Mouse (Mus musculus) forebrain, embryonic 14.5 days (tissue): ENCODE measurements around the gene Plxnd1. TPM values are rescaled to one million over a fixed set of nuclear protein-coding genes. Genes with fewer than 3 reads are reported as not detected.

ENCODE experiments used
- ATAC-seq: fragments of 200-750 bp; cut with Nextera tagmentation; 2 replicates; pipeline ENCODE4 v1.8.0; 2017; ENCODE audit warnings: mild to moderate bottlenecking, moderate library complexity
- DNase-seq: peaks from one replicate; pipeline ENCODE4 v3.0.0-alpha.2; 2015; ENCODE audit warnings: low spot score
- H3K27ac ChIP-seq: fragments of 300-500 bp; sonication (generic); 2 replicates; pipeline ENCODE4 v1.5.1; 2014; ENCODE audit warnings: low read depth, mild to moderate bottlenecking, control low read depth, low read length, moderate library complexity
- H3K27me3 ChIP-seq: fragments of 300-500 bp; sonication (generic); replicated peaks from 2 replicates; pipeline ENCODE4 v1.6.1; 2014; ENCODE audit warnings: low read length, control low read depth, mixed read lengths; ENCODE audit not compliant: control insufficient read depth, insufficient read depth
- H3K36me3 ChIP-seq: fragments of 300-500 bp; sonication (generic); 2 replicates; pipeline ENCODE4 v1.6.1; 2014; ENCODE audit warnings: low read length, control low read depth; ENCODE audit not compliant: control insufficient read depth, insufficient read depth
- H3K4me1 ChIP-seq: fragments of 300-500 bp; sonication (generic); 2 replicates; pipeline ENCODE4 v1.6.1; 2014; ENCODE audit warnings: antibody characterized with exemption, low read length, control low read depth; ENCODE audit not compliant: control insufficient read depth, insufficient read depth
- H3K4me2 ChIP-seq: fragments of 300-500 bp; sonication (generic); 2 replicates; pipeline ENCODE4 v1.6.1; 2014; ENCODE audit warnings: mild to moderate bottlenecking, control low read depth, low read length
- H3K4me3 ChIP-seq: fragments of 300-500 bp; sonication (generic); 2 replicates; pipeline ENCODE4 v1.5.1; 2014; ENCODE audit warnings: low read depth, low read length, control low read depth
- H3K9ac ChIP-seq: fragments of 300-500 bp; sonication (generic); 2 replicates; pipeline ENCODE4 v1.6.1; 2014; ENCODE audit warnings: mild to moderate bottlenecking, low read length, control low read depth, moderate library complexity
- H3K9me3 ChIP-seq: fragments of 300-500 bp; sonication (generic); replicated peaks from 2 replicates; pipeline ENCODE4 v1.6.1; 2016; ENCODE audit warnings: low read length, control low read depth, mixed read lengths; ENCODE audit not compliant: control insufficient read depth
- WGBS: fragments of 180-500 bp; shearing (Covaris S2); extraction: QIAGEN DNeasy Blood & Tissue Kit; methylation state at CpG from one replicate; pipeline ENCODE4 v1.1.7; 2014; 5-methylcytosine and 5-hydroxymethylcytosine counted together
- polyA plus RNA-seq: library from polyadenylated mRNA; unstranded; fragments of >200 nt; fragmentation: Nextera tagmentation; extraction: Ambion mirVana; gene quantifications from 2 replicates; pipeline ENCODE4 v1.2.1, GENCODE M21; 2014

The Plxnd1 gene
- polyA plus RNA-seq, 1 experiment from 2014 or later = 19.6 TPM

- DNase-seq = no peak
Observed at GRCm38 (mm10) chr6:116004069-116004468, 9.3 kb upstream of the Plxnd1 start.

GRCm38 (mm10) chr6:116003516-116003915, 8.7 kb upstream of the Plxnd1 start:
- Histone ChIP-seq H3K27ac (no peak overlapping the region), H3K36me3 (no peaks in the 10 kb centered on the region), H3K9me3 (no peaks in the 10 kb centered on the region), H3K27me3 (no peaks in the 10 kb centered on the region), H3K9ac (no peak overlapping the region), H3K4me1 (no peaks in the 10 kb centered on the region), H3K4me3 (no peak overlapping the region), H3K4me2 (no peak overlapping the region)
- ATAC-seq = no peak
- 89% methylated on average over 5 of the region's 5 CpGs for WGBS
- DNase-seq = no peak

More at GRCm38 (mm10) chr6:116004069-116004468, 9.3 kb upstream of the Plxnd1 start:
- H3K4me3 ChIP-seq = no peak overlapping the region
- no peak for ATAC-seq
- no peak overlapping the region for H3K9ac ChIP-seq
- no peak overlapping the region for H3K27ac ChIP-seq
- H3K4me1 ChIP-seq = no peaks in the 10 kb centered on the region
- no peaks in the 10 kb centered on the region for H3K36me3 ChIP-seq
- no peaks in the 10 kb centered on the region for H3K27me3 ChIP-seq
- H3K9me3 ChIP-seq = no peaks in the 10 kb centered on the region
- WGBS = 73% methylated on average over 7 of the region's 7 CpGs
- no peak overlapping the region for H3K4me2 ChIP-seq

GRCm38 (mm10) chr6:116002311-116003104, 7.7 kb upstream of the Plxnd1 start:
- H3K36me3 ChIP-seq = no peaks in the 10 kb centered on the region
- H3K27me3 ChIP-seq = no peaks in the 10 kb centered on the region
- ATAC-seq (no peak), DNase-seq (no peak)
- H3K27ac ChIP-seq = no peak overlapping the region
- H3K4me3 ChIP-seq = no peak overlapping the region
- no peaks in the 10 kb centered on the region for H3K4me1 ChIP-seq
- no peak overlapping the region for H3K9ac ChIP-seq
- no peak overlapping the region for H3K4me2 ChIP-seq
- 67% methylated on average over 12 of the region's 12 CpGs for WGBS
- H3K9me3 ChIP-seq = no peaks in the 10 kb centered on the region

- H3K27me3 ChIP-seq = no peaks in the 10 kb centered on the region
- DNase-seq = no peak
- no peak overlapping the region for H3K27ac ChIP-seq
- no peaks in the 10 kb centered on the region for H3K9me3 ChIP-seq
- ATAC-seq = no peak
- H3K36me3 ChIP-seq = no peaks in the 10 kb centered on the region
- 84% methylated on average over 5 of the region's 5 CpGs for WGBS
- no peak overlapping the region for H3K4me2 ChIP-seq
- H3K4me1 ChIP-seq = no peaks in the 10 kb centered on the region
- H3K4me3 ChIP-seq = no peak overlapping the region
- no peak overlapping the region for H3K9ac ChIP-seq
Observed at GRCm38 (mm10) chr6:116000851-116001250, 6.0 kb upstream of the Plxnd1 start.

GRCm38 (mm10) chr6:115999227-115999626, 4.4 kb upstream of the Plxnd1 start:
- 77% methylated on average over 2 of the region's 2 CpGs for WGBS
- DNase-seq = no peak
- Histone ChIP-seq H3K4me3 (no peak overlapping the region), H3K27ac (no peak overlapping the region), H3K9me3 (no peaks in the 10 kb centered on the region), H3K4me1 (no peaks in the 10 kb centered on the region; the same call in 1 of the 2 replicates), H3K27me3 (peaks cover 6% of the 10 kb centered on the region), H3K4me2 (no peak overlapping the region), H3K9ac (no peak overlapping the region), H3K36me3 (no peaks in the 10 kb centered on the region)
- ATAC-seq = no peak

GRCm38 (mm10) chr6:115998758-115999157, 4.0 kb upstream of the Plxnd1 start:
- Histone ChIP-seq H3K27me3 (peaks cover 10% of the 10 kb centered on the region), H3K4me3 (no peak overlapping the region), H3K4me2 (no peak overlapping the region), H3K36me3 (no peaks in the 10 kb centered on the region), H3K9ac (no peak overlapping the region), H3K9me3 (no peaks in the 10 kb centered on the region), H3K4me1 (peaks cover under 1% of the 10 kb centered on the region; the same call in 1 of the 2 replicates), H3K27ac (no peak overlapping the region)
- no peak for ATAC-seq
- WGBS = 79% methylated on average over 7 of the region's 7 CpGs
- no peak for DNase-seq

- no peak overlapping the region for H3K4me3 ChIP-seq
- peaks cover 20% of the 10 kb centered on the region for H3K27me3 ChIP-seq
- no peak overlapping the region for H3K9ac ChIP-seq
- ATAC-seq (no peak), DNase-seq (no peak)
- WGBS = 21% methylated on average over 3 of the region's 3 CpGs
- no peaks in the 10 kb centered on the region for H3K9me3 ChIP-seq
- H3K4me1 ChIP-seq = peaks cover 3% of the 10 kb centered on the region; the same call in 1 of the 2 replicates
- no peak overlapping the region for H3K27ac ChIP-seq
- no peak overlapping the region for H3K4me2 ChIP-seq
- H3K36me3 ChIP-seq = no peaks in the 10 kb centered on the region
Observed at GRCm38 (mm10) chr6:115997726-115998311, 3.0 kb upstream of the Plxnd1 start.

- H3K27ac ChIP-seq = no peak overlapping the region
- 39% methylated on average over 6 of the region's 6 CpGs for WGBS
- peaks cover 30% of the 10 kb centered on the region for H3K27me3 ChIP-seq
- H3K9me3 ChIP-seq = no peaks in the 10 kb centered on the region
- H3K36me3 ChIP-seq = no peaks in the 10 kb centered on the region
- no peak overlapping the region for H3K4me2 ChIP-seq
- no peak overlapping the region for H3K9ac ChIP-seq
- peaks cover 5% of the 10 kb centered on the region; the same call in 1 of the 2 replicates for H3K4me1 ChIP-seq
- ATAC-seq (no peak), DNase-seq (no peak)
- no peak overlapping the region for H3K4me3 ChIP-seq
Observed at GRCm38 (mm10) chr6:115996171-115996851, 1.5 kb upstream of the Plxnd1 start.
